Mouse (Mus musculus) embryo, embryonic 11.5 days (tissue): Measurements from ENCODE around the gene Lysmd2.
"Not testable (repeated sequence)": the region's sequence is repeated elsewhere in the genome, so short reads cannot be mapped to it uniquely, and the experiment has no call there.

Experiments
- DNase-seq: peaks from one replicate; pipeline ENCODE4 v3.0.0-alpha.2; 2012; ENCODE audit warnings: low read depth, low spot score

The Lysmd2 gene

GRCm38 (mm10) chr9:75626308-75626604 lies 715 bp downstream of the Lysmd2 start:
- DNase-seq, result no peak

GRCm38 (mm10) chr9:75630823-75631454 lies 5.4 kb downstream of the Lysmd2 start:
- DNase-seq, result no peak

DNA sequence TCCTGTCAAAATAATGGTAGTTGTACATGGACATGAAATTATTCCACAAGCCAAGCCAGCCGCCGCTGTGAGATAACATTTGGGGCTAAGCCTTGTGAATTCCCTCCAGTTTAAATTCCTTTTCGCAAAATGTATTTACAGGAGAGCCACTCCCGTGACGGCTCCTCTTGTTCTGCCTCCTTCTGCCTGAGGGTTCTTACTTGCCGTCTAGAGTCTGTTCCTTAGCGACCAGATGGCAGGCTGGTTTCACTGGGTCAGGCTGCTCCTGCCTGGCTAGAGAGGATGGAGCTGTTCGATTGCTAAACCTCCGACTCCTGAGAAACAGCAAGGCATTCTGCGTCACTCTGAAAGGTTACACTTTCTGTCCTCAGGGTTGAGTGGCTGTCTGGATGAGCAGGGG lies 6.6 kb downstream of the Lysmd2 start:
- DNase-seq, result no peak

DNA sequence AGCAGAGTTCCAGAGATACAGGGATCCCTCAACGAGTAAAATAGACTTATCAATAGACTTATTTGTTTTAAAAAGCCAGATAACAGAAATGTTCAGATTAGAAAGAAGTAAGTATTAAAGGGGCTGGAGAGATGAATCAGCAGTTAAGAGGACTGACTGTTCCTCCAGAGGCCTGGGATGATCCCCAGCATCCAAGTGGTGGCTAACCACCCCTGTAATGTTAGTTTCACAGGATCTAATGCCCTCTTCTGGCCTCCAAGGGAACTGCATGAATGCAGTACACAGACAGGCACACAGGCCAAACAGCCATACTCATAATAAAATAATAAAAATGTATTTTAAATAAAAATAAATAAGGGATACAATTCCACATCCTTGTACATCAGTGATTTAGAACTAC lies 7.4 kb downstream of the Lysmd2 start:
- DNase-seq, result no peak

DNA sequence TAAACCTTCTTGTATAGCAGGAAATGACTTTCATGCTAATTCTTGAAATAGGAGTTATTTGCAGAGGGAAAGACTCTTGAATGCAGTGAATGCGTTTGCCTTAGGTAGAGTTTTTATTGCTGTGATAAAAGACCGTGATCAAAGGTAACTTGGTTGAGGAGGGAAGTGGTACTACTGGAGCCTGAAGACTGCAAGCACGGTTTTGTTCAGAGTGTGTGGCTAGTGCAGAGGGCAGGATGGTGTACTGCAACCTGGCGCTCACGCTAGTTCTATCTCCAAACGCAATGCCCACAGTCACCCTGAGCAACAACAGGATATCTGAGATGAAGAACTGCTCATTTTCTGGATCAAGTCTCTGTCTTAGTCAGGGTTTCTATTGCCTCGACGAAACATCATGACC lies 8.1 kb downstream of the Lysmd2 start:
- no peak for DNase-seq

DNA sequence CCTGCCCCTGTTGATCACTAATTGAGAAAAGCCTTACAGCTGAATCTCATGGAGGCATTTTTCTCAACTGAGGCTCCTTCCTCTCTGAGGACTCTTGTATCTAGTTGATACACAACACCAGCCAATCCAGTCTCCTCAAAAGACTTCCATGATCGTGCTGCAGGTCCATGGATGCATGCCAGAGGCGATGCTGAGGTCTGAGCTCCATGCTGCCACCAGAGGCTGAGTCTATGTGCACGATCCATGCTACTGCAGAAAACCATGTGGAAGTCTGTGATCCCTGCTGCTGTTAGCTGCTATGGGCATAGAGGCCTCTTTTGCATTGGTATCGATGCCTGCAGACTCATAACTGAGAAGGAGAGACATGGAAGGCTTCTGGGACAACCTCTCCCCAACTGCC lies 8.7 kb downstream of the Lysmd2 start:
- DNase-seq, result no peak

- DNase-seq, result no peak
Observed at GRCm38 (mm10) chr9:75645405-75645804, 19.9 kb downstream of the Lysmd2 start.

DNA sequence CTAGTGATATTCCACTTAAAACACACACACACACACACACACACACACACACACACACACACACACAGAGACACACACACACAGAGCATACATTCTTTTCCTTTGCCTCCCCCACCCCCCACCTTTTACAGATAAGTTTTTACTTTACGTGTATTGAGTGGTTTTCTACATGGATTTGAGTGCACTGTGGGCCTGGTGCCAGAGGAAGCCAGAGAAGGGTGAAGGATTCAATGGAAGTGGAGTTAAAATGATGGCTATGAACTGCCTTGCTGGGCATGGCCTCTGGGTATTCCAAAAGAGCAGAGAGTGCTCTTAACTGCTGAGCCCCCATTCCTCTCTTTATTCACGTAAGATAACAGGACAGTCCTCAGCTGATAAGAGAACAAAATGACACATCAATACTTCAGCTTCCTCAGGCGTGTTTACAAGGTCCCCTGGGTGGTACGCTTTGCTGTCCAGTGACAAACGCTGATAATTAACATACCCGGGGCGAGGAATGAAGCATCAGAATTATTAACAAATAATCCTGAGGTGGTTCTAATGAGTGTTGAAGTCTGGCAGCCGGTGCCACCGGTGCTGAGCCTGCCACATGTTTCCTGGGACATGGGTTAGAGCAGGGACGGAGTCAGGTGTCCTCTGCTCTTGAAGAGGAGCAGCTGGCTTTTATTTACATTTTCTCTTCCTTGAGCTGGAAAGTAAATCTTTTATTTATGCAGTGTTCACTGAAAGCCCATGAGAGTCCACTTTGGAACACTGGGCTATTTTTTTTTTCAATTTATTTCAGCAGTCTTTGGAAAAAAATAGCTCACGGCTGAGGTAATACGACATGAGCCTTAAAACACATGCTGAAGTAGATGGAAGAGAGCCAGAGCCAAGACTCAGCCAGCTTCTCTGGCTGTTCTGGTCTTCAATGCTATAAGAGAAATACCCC lies 28.7 kb downstream of the Lysmd2 start:
- DNase-seq, result no peak

DNA sequence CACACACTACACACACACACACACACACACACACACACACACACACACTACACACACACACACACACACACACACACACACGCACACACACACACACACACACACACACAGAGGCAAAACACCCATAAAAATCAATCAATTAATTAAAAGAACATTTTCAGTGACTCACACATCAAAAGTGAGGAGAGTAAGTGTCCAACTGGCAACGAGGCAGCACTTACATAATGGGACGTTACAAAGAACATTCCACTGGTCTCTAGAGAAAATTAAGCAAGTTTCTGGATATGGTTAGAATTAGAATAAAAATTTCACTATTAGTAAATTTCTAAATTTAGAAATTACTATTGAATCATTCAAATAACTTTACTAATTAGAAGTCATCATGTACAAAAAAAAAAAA lies 30.9 kb downstream of the Lysmd2 start:
- DNase-seq, result not testable (repeated sequence)

GRCm38 (mm10) chr9:75660917-75661316 lies 35.4 kb downstream of the Lysmd2 start:
- no peak for DNase-seq

- no peak for DNase-seq
Observed at GRCm38 (mm10) chr9:75665364-75665763, 39.8 kb downstream of the Lysmd2 start.

DNA sequence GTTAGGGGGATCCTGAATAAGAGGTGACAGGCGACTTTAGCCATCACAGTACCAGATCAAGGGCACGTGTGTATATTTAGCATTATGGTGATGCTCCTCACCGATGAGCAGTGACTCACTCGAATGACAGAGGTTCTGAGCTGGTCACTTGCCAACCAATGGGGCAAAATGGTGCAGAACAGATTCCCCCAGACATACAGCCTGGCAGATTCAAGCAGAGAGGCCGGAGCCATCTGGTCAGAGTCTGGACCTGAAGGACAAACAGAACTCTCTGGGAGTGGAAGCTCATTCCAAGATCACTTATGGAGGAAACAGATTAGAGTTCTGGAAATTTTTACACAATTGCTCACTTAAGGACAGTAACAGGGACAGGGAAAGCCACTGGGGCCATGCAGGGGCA lies 41.1 kb downstream of the Lysmd2 start:
- no peak for DNase-seq

DNA sequence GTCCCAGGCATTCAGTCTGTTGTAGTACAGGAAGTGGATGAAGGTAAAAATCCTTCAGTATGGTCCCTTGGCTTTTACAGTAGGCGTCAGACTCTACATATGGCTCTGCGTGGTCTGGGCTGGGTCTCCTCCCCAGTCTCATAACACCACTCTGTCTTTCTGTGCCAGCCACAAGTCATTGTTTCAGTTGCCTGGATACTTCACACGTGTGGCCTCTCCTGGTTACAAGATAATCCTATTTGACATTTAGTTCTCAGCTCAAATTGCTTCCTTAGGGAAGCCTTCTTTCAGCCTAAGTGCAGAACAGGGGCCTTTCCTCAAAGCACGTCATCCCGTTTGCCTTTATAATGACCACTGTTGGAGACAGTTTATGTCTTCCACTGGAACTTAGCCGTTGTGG lies 47.2 kb downstream of the Lysmd2 start:
- DNase-seq, result no peak

GRCm38 (mm10) chr9:75676226-75676625 lies 50.7 kb downstream of the Lysmd2 start:
- DNase-seq, result no peak

- DNase-seq, result no peak
Observed at GRCm38 (mm10) chr9:75678341-75678740, 52.8 kb downstream of the Lysmd2 start.

DNA sequence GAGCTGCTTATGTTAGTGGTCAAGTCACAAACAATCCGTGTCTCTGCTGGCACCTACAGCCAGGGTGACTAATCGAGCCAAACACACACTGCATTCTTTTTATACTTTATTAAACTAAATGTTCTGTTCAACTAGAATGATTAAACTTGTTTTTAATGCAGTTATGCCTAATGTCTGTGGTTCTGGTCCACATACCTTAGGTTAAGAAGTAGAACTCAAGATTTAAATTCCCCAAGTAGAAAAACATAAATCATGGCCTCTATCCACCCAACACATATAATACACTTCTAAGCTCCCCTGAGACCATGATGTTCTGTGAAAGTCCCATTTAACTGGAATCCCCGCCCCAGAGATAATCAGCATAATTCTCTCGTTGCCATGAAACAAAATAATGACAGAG lies 54.1 kb downstream of the Lysmd2 start:
- no peak for DNase-seq

GRCm38 (mm10) chr9:75680606-75681005 lies 55.1 kb downstream of the Lysmd2 start:
- DNase-seq, result no peak

GRCm38 (mm10) chr9:75683426-75684191 lies 58.1 kb downstream of the Lysmd2 start, which contains the start of gene Scg3:
Gene Scg3 (minus strand): TSS chr9:75684056.
- peak; percentile 74 for DNase-seq

DNA sequence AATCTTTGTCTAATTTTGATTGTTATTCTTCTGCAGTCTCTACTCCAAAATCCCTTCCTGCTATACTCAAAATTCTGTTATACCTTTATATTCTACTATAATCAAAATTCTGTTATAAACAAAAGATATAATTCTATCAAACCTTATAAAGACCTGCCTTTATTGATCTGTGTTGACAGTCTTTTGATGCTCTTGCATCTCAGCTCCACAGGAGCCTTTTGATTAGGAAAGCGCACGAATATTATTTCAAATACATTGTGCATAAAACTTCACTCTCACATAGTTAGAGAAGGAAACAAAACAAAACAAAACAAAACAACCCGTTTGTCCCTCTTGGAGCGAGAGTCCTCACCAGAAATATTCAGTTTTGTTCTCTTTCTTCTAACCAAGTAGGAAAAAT lies 58.8 kb downstream of the Lysmd2 start:
- no peak for DNase-seq

GRCm38 (mm10) chr9:75684772-75685171 lies 59.2 kb downstream of the Lysmd2 start:
- DNase-seq, result no peak
